7 mouse cellular contexts compared by ENCODE assay signal in genomic region chr11:59778181-59778873, GRCm38 (mm10). TPM values are rescaled to one million over a fixed set of nuclear protein-coding genes. Genes with fewer than 3 reads are reported as not detected.
DNase-seq lines count a peak whose midpoint lies in the region; ATAC-seq and TF ChIP-seq lines count a peak whose summit lies in the region.

No protein-coding gene starts in this region.

- H3K4me3 ChIP-seq in forebrain, postnatal 0 days (ENCODE audit: low read depth, low read length): no peak overlapping the region
- H3K4me3 ChIP-seq in hindbrain, embryonic 14.5 days (replicated peaks; ENCODE audit: low read length): no peak overlapping the region
- H3K4me3 ChIP-seq in midbrain, embryonic 11.5 days (ENCODE audit: low read depth, low read length): no peak overlapping the region

- 54% methylated on average over 9 of the region's 9 CpGs for WGBS in forebrain, postnatal 0 days
- WGBS in hindbrain, embryonic 14.5 days: 58% methylated on average over 9 of the region's 9 CpGs
- WGBS in midbrain, embryonic 11.5 days: 52% methylated on average over 9 of the region's 9 CpGs

- no peak overlapping the region for H3K9ac ChIP-seq in forebrain, postnatal 0 days
- H3K9ac ChIP-seq in hindbrain, embryonic 14.5 days: no peak overlapping the region
- H3K9ac ChIP-seq in midbrain, embryonic 11.5 days (ENCODE audit: low read length): no peak overlapping the region

- H3K4me1 ChIP-seq in forebrain, postnatal 0 days (ENCODE audit: insufficient read depth): no peaks in the 10 kb centered on the region
- no peaks in the 10 kb centered on the region for H3K4me1 ChIP-seq in hindbrain, embryonic 14.5 days (replicated peaks; ENCODE audit: control insufficient read depth, insufficient read depth, low read length)
- H3K4me1 ChIP-seq in midbrain, embryonic 11.5 days (ENCODE audit: control insufficient read depth, insufficient read depth, low read length): peaks cover 5% of the 10 kb centered on the region

- H3K36me3 ChIP-seq in forebrain, postnatal 0 days (ENCODE audit: insufficient read depth): peaks cover 40% of the 10 kb centered on the region
- H3K36me3 ChIP-seq in hindbrain, embryonic 14.5 days (replicated peaks; ENCODE audit: control insufficient read depth, insufficient read depth): peaks cover 61% of the 10 kb centered on the region
- H3K36me3 ChIP-seq in midbrain, embryonic 11.5 days (ENCODE audit: control insufficient read depth, insufficient read depth, low read length): peaks cover 14% of the 10 kb centered on the region; the same call in 1 of the 2 replicates

- H3K4me2 ChIP-seq in forebrain, postnatal 0 days (ENCODE audit: low read depth): no peak overlapping the region
- no peak overlapping the region for H3K4me2 ChIP-seq in hindbrain, embryonic 14.5 days (replicated peaks)
- H3K4me2 ChIP-seq in midbrain, embryonic 11.5 days: no peak overlapping the region

- TF ChIP-seq CTCF in forebrain, postnatal 0 days (IDR thresholded peaks at IDR 0.05; ENCODE audit: low read depth): peak; percentile 87

- no peaks in the 10 kb centered on the region for H3K9me3 ChIP-seq in forebrain, postnatal 0 days (ENCODE audit: low read length)
- H3K9me3 ChIP-seq in hindbrain, embryonic 14.5 days (ENCODE audit: control insufficient read depth, low read length): no peaks in the 10 kb centered on the region
- H3K9me3 ChIP-seq in midbrain, embryonic 11.5 days (ENCODE audit: control insufficient read depth, low read length): no peaks in the 10 kb centered on the region

- H3K27ac ChIP-seq in forebrain, postnatal 0 days (ENCODE audit: low read depth, low read length): no peak overlapping the region
- no peak overlapping the region for H3K27ac ChIP-seq in hindbrain, embryonic 14.5 days
- H3K27ac ChIP-seq in midbrain, embryonic 11.5 days (ENCODE audit: low read depth, low read length): no peak overlapping the region

- DNase-seq in NIH3T3 (ENCODE audit: low read depth): peak; percentile 88
- DNase-seq in c-Kit-positive CD71-positive TER-119-negative erythroid progenitor cells, embryonic 14.5 days (ENCODE audit: low read depth): peak; percentile 84
- DNase-seq in forebrain, postnatal 0 days: peak; percentile 66
- peak; percentile 62 for DNase-seq in hindbrain, embryonic 14.5 days (ENCODE audit: low spot score)
- DNase-seq in left cerebral cortex, postnatal 14 days (ENCODE audit: low spot score in 2 of 2): peak; percentile 69 to 84
- DNase-seq in midbrain, embryonic 11.5 days (ENCODE audit: low spot score, missing footprints): peak; percentile 96
- peak; percentile 60 to 74 for DNase-seq in spleen, postnatal 14 days (ENCODE audit: low spot score in 2 of 2)

- H3K27me3 ChIP-seq in forebrain, postnatal 0 days (ENCODE audit: insufficient read depth, low read length): no peaks in the 10 kb centered on the region
- H3K27me3 ChIP-seq in hindbrain, embryonic 14.5 days (ENCODE audit: control insufficient read depth, insufficient read depth, low read length): no peaks in the 10 kb centered on the region
- H3K27me3 ChIP-seq in midbrain, embryonic 11.5 days (ENCODE audit: control insufficient read depth, insufficient read depth, low read length): no peaks in the 10 kb centered on the region

- intact Hi-C loops in left cerebral cortex, postnatal 14 days (cut with DNase I): no loop called here

- peak; percentile 80 for ATAC-seq in forebrain, postnatal 0 days
- no peak for ATAC-seq in hindbrain, embryonic 14.5 days (ENCODE audit: low FRiP score)
- peak; percentile 16; the same call in 1 of the 2 replicates for ATAC-seq in midbrain, embryonic 11.5 days (ENCODE audit: low FRiP score)

RNA-seq across cellular contexts. Expression of gene Pld6, which starts 9.1 kb away (rescaled TPM):
- total RNA-seq in forebrain, postnatal 0 days (2014; rRNA removed): 0.92 and 6.0 TPM in 2 replicates
- 6.8 and 12.1 TPM in 2 replicates for polyA plus RNA-seq in forebrain, postnatal 0 days (2015; fragmentation: Nextera tagmentation; extraction: Ambion mirVana)
- 4.3 and 5.2 TPM in 2 replicates for polyA plus RNA-seq in hindbrain, embryonic 14.5 days (2014; fragmentation: Nextera tagmentation; extraction: Ambion mirVana)
- 1 to 10 TPM in 1 of 2 experiments, under 1 TPM in 1; 0.89 to 1.9 TPM for total RNA-seq in left cerebral cortex, postnatal 14 days (2021)
- polyA plus RNA-seq in midbrain, embryonic 11.5 days (2014; fragmentation: Nextera tagmentation; extraction: Ambion mirVana): 0.36 and 0.79 TPM in 2 replicates

RNA-seq across cellular contexts. Expression of gene Flcn, which starts 31.5 kb away (rescaled TPM):
- 33.7 and 36.9 TPM in 2 replicates for total RNA-seq in forebrain, postnatal 0 days (2014; rRNA removed)
- 25.0 and 31.4 TPM in 2 replicates for polyA plus RNA-seq in forebrain, postnatal 0 days (2015; fragmentation: Nextera tagmentation; extraction: Ambion mirVana)
- 35.9 and 39.7 TPM in 2 replicates for polyA plus RNA-seq in hindbrain, embryonic 14.5 days (2014; fragmentation: Nextera tagmentation; extraction: Ambion mirVana)
- total RNA-seq in left cerebral cortex, postnatal 14 days (2021): 10 to 100 TPM; 37.0 to 38.7 TPM
- polyA plus RNA-seq in midbrain, embryonic 11.5 days (2014; fragmentation: Nextera tagmentation; extraction: Ambion mirVana): 27.4 and 28.2 TPM in 2 replicates
